Mouse (Mus musculus) frontal cortex, adult (tissue): Measurements from ENCODE around the gene Focad.
A peak's percentile ranks its signal among the peaks of the same experiment; 100 is the strongest.

Source experiments
- ATAC-seq: cut with Nextera tagmentation; 2 replicates; pipeline ENCODE4 v1.9.2; 2017; ENCODE audit warnings: mild to moderate bottlenecking, moderate library complexity, mixed read lengths; ENCODE audit not compliant: low TSS enrichment

Focad gene

GRCm38 (mm10) chr4:88155490-88156160 lies 61.2 kb downstream of the Focad start:
- ATAC-seq, result no peak

GRCm38 (mm10) chr4:88156961-88157360 lies 62.5 kb downstream of the Focad start:
- peak; percentile 28; the same call in 1 of the 2 replicates for ATAC-seq

- ATAC-seq, result peak; percentile 64
These were observed 63.2 kb downstream of the Focad start for GRCm38 (mm10) chr4:88157644-88158043.

- no peak for ATAC-seq
These were observed 64.8 kb downstream of the Focad start for GRCm38 (mm10) chr4:88159256-88159655.

GRCm38 (mm10) chr4:88159700-88160099 lies 65.3 kb downstream of the Focad start:
- peak; percentile 35 for ATAC-seq

- ATAC-seq, result no peak
These were observed 69.2 kb downstream of the Focad start for GRCm38 (mm10) chr4:88163511-88164247.

GRCm38 (mm10) chr4:88167008-88167862 lies 72.8 kb downstream of the Focad start:
- ATAC-seq, result no peak

- ATAC-seq, result no peak
These were observed 80.9 kb downstream of the Focad start for GRCm38 (mm10) chr4:88175058-88175974.

GRCm38 (mm10) chr4:88179296-88179695 lies 84.9 kb downstream of the Focad start:
- ATAC-seq, result no peak

- 0 out of 2 replicates have a peak, but pooled peaks have one; percentile 47 for ATAC-seq
These were observed 89.9 kb downstream of the Focad start for GRCm38 (mm10) chr4:88184293-88184692.

- no peak for ATAC-seq
These were observed 91.5 kb downstream of the Focad start for GRCm38 (mm10) chr4:88185872-88186426.

- ATAC-seq, result no peak
These were observed 93.2 kb downstream of the Focad start for GRCm38 (mm10) chr4:88187649-88188048.

GRCm38 (mm10) chr4:88189495-88189894 lies 95.1 kb downstream of the Focad start:
- ATAC-seq, result no peak

GRCm38 (mm10) chr4:88194256-88194655 lies 99.8 kb downstream of the Focad start:
- ATAC-seq, result no peak

- ATAC-seq, result peak; percentile 97
These were observed 101.6 kb downstream of the Focad start for GRCm38 (mm10) chr4:88195898-88196495.

- peak; percentile 71; the same call in 1 of the 2 replicates for ATAC-seq
These were observed 102.1 kb downstream of the Focad start for GRCm38 (mm10) chr4:88196500-88196912.

GRCm38 (mm10) chr4:88197244-88197643 lies 102.8 kb downstream of the Focad start:
- no peak for ATAC-seq

GRCm38 (mm10) chr4:88199186-88199585 lies 104.8 kb downstream of the Focad start:
- no peak for ATAC-seq

GRCm38 (mm10) chr4:88201047-88201446 lies 106.6 kb downstream of the Focad start:
- ATAC-seq, result no peak

GRCm38 (mm10) chr4:88208676-88209075 lies 114.2 kb downstream of the Focad start:
- ATAC-seq, result no peak
